Mouse (Mus musculus) ES-Bruce4 (cell line): ENCODE data around the gene Gm11168.
"Not testable (repeated sequence)": the region's sequence is repeated elsewhere in the genome, so short reads cannot be mapped to it uniquely, and the experiment has no call there.

Source experiments
- CTCF ChIP-seq: IDR thresholded peaks from one replicate; pipeline ENCODE4 v1.8.1; 2011; ENCODE audit warnings: low read depth, low read length
- EP300 ChIP-seq: IDR thresholded peaks from 2 replicates; pipeline ENCODE4 v1.6.1; 2011; ENCODE audit warnings: low read depth, low read length; ENCODE audit not compliant: insufficient read depth
- POLR2A ChIP-seq: IDR thresholded peaks from one replicate; pipeline ENCODE4 v1.8.1; 2011; ENCODE audit warnings: low read length; ENCODE audit not compliant: insufficient read depth

DNA sequence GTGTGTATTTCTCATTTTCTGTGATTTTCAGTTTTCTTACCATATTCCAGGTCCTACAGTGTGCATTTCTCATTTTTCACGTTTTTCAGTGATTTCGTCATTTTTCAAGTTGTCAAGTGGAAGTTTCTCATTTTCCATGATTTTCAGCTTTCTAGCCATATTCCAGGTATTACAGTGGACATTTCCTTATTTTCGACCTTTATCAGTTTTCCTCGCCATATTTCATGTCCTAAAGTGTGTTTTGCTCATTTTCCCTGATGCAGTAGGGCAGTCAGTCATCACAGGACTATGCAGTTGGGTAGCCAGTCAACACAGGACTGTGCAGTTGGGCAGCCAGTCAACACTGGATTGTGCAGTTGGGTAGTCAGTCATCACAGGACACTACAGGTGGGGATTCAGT, 35.0 kb downstream of the Gm11168 start:
- not testable (repeated sequence) for TF ChIP-seq EP300, CTCF, POLR2A
